Mouse (Mus musculus) heart, embryonic 12.5 days (tissue): ENCODE data around the gene Ccdc141. TPM values are rescaled to one million over a fixed set of nuclear protein-coding genes. Genes with fewer than 3 reads are reported as not detected.
"Not testable (repeated sequence)": the region's sequence is repeated elsewhere in the genome, so short reads cannot be mapped to it uniquely, and the experiment has no call there.

Experiments used
- ATAC-seq: fragments of 200-750 bp; cut with Nextera tagmentation; 2 replicates; pipeline ENCODE4 v1.8.0; 2017; ENCODE audit warnings: moderate TSS enrichment, moderate library complexity; ENCODE audit not compliant: insufficient number of reproducible peaks, low FRiP score
- H3K27ac ChIP-seq: fragments of 300-500 bp; sonication (generic); 2 replicates; pipeline ENCODE4 v1.5.1; 2016; ENCODE audit warnings: mild to moderate bottlenecking, moderate library complexity; ENCODE audit not compliant: poor library complexity, severe bottlenecking
- H3K27me3 ChIP-seq: fragments of 300-500 bp; sonication (generic); replicated peaks from 2 replicates; pipeline ENCODE4 v1.6.1; 2016; ENCODE audit warnings: mild to moderate bottlenecking, moderate library complexity
- H3K36me3 ChIP-seq: fragments of 300-500 bp; sonication (generic); 2 replicates; pipeline ENCODE4 v1.6.1; 2016; ENCODE audit warnings: mild to moderate bottlenecking, moderate library complexity
- H3K4me1 ChIP-seq: fragments of 300-500 bp; sonication (generic); replicated peaks from 2 replicates; pipeline ENCODE4 v1.6.1; 2016; ENCODE audit warnings: mild to moderate bottlenecking
- H3K4me2 ChIP-seq: fragments of 300-500 bp; sonication (generic); 2 replicates; pipeline ENCODE4 v1.6.1; 2016; ENCODE audit warnings: mild to moderate bottlenecking, moderate library complexity
- H3K4me3 ChIP-seq: fragments of 300-500 bp; sonication (generic); 2 replicates; pipeline ENCODE4 v1.5.1; 2016; ENCODE audit warnings: mild to moderate bottlenecking
- H3K9ac ChIP-seq: fragments of 300-500 bp; sonication (generic); 2 replicates; pipeline ENCODE4 v1.6.1; 2016; ENCODE audit warnings: mild to moderate bottlenecking, moderate library complexity
- H3K9me3 ChIP-seq: fragments of 300-500 bp; sonication (generic); replicated peaks from 2 replicates; pipeline ENCODE4 v1.6.1; 2016; ENCODE audit warnings: mild to moderate bottlenecking, moderate library complexity
- WGBS: fragments of 180-500 bp; shearing (Covaris S2); methylation state at CpG from one replicate; pipeline ENCODE4 v1.1.7; 2016; 5-methylcytosine and 5-hydroxymethylcytosine counted together
- polyA plus RNA-seq: library from polyadenylated mRNA; unstranded; fragments of >200 nt; fragmentation: Nextera tagmentation; extraction: Ambion mirVana; gene quantifications from 2 replicates; pipeline ENCODE4 v1.2.1, GENCODE M21; 2016

Ccdc141 gene
- polyA plus RNA-seq, 1 experiment from 2014 or later = 206 TPM

DNA sequence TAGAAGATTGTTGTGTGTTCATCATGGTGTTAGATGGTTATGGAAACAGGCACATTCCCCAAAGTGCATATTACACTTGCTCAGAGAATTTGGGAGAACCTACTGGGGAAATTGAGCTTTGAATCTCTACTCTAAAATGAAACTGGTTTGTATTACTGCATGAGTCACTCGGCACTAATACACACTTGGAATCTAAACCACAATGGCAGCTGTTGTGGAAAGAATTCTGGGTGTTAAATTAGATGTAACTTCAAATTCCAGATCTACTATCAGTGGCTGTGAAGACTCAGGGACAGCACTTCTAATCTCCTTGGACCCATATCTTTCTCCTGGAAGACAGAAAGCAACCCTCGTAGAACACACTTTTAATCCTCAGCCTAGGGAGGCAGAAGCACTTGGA, 149.8 kb downstream of the Ccdc141 start:
- no peak overlapping the region for H3K4me3 ChIP-seq
- ATAC-seq = no peak
- no peaks in the 10 kb centered on the region for H3K27me3 ChIP-seq
- no peaks in the 10 kb centered on the region for H3K9me3 ChIP-seq
- H3K4me2 ChIP-seq = no peak overlapping the region
- H3K27ac ChIP-seq = no peak overlapping the region
- no peak overlapping the region for H3K9ac ChIP-seq
- 62% methylated on average over 2 of the region's 2 CpGs for WGBS
- peaks cover 53% of the 10 kb centered on the region for H3K36me3 ChIP-seq
- H3K4me1 ChIP-seq = no peaks in the 10 kb centered on the region

GRCm38 (mm10) chr2:77017735-77018134, 152.7 kb downstream of the Ccdc141 start:
- no peak overlapping the region for H3K4me2 ChIP-seq
- H3K27ac ChIP-seq = no peak overlapping the region
- no peak overlapping the region for H3K4me3 ChIP-seq
- WGBS = 81% methylated on average over 4 of the region's 4 CpGs
- H3K36me3 ChIP-seq = peaks cover 63% of the 10 kb centered on the region
- no peaks in the 10 kb centered on the region for H3K9me3 ChIP-seq
- ATAC-seq = no peak
- H3K27me3 ChIP-seq = no peaks in the 10 kb centered on the region
- H3K9ac ChIP-seq = no peak overlapping the region
- peaks cover 3% of the 10 kb centered on the region; the same call in 1 of the 2 replicates for H3K4me1 ChIP-seq

- not testable (repeated sequence) for H3K27me3 ChIP-seq, ATAC-seq, H3K4me1 ChIP-seq, H3K9ac ChIP-seq, H3K9me3 ChIP-seq, H3K4me3 ChIP-seq, H3K27ac ChIP-seq, H3K4me2 ChIP-seq
- H3K36me3 ChIP-seq = peaks cover 55% of the 10 kb centered on the region
- 70% methylated on average over 6 of the region's 6 CpGs for WGBS
Observed at GRCm38 (mm10) chr2:77013449-77013848, 157.0 kb downstream of the Ccdc141 start.

DNA sequence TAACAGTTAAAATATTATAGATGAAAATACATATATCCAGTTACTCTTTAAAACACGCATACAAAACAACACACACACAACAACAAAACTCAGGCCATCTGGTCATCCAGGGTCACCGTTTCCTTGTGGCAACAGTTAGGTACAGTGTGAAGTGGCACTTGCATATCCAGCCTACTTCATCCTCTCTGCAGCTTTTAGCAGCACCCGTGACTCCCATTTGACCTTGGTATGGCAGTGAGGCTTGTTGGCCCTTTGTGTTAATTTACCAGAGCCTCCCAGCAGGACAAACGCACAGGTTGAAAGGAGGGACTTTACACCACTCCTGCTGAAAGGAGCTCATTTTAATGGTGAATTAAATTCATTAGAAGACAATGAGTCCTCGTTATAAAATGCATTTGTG, 158.5 kb downstream of the Ccdc141 start:
- 65% methylated on average over 5 of the region's 5 CpGs for WGBS
- peaks cover 8% of the 10 kb centered on the region; the same call in 1 of the 2 replicates for H3K4me1 ChIP-seq
- no peak overlapping the region for H3K9ac ChIP-seq
- peaks cover 46% of the 10 kb centered on the region for H3K36me3 ChIP-seq
- H3K9me3 ChIP-seq = no peaks in the 10 kb centered on the region
- H3K4me2 ChIP-seq = no peak overlapping the region
- no peaks in the 10 kb centered on the region for H3K27me3 ChIP-seq
- ATAC-seq = peak; percentile 59; the same call in 1 of the 2 replicates
- H3K4me3 ChIP-seq = no peak overlapping the region
- H3K27ac ChIP-seq = no peak overlapping the region

- H3K36me3 ChIP-seq = peaks cover 19% of the 10 kb centered on the region
- no peaks in the 10 kb centered on the region for H3K27me3 ChIP-seq
- no peak overlapping the region for H3K27ac ChIP-seq
- no peak for ATAC-seq
- no peaks in the 10 kb centered on the region for H3K9me3 ChIP-seq
- 0 out of 2 replicates have a peak, but pooled peaks cover 2% of the 10 kb centered on the region for H3K4me1 ChIP-seq
- no peak overlapping the region for H3K4me3 ChIP-seq
- H3K9ac ChIP-seq = no peak overlapping the region
- WGBS = 75% methylated on average over 7 of the region's 7 CpGs
- H3K4me2 ChIP-seq = no peak overlapping the region
Observed at GRCm38 (mm10) chr2:77007015-77007414, 163.4 kb downstream of the Ccdc141 start.

DNA sequence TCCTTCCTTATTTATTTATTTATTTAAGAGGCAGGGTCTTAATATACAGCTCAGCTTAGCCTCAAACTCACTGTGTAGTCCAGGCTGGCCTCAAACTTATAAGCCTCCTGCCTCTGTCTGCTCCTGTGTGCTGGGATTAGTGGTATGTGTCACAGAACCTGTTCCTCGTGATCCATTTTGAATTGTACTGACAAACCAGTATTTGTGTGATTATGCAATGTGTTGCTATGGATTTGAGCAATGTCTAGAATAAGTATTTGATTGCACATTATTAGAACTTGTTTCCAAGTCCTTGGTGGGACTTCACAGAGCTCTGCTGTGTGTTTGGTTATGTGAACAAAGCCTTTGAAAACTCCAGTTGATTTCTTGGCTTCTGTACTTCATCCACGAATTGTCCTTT, 167.3 kb downstream of the Ccdc141 start:
- Histone ChIP-seq H3K9ac (no peak overlapping the region), H3K4me3 (no peak overlapping the region), H3K36me3 (no peaks in the 10 kb centered on the region), H3K27ac (no peak overlapping the region), H3K4me2 (no peak overlapping the region), H3K9me3 (no peaks in the 10 kb centered on the region), H3K27me3 (no peaks in the 10 kb centered on the region), H3K4me1 (peaks cover 4% of the 10 kb centered on the region)
- ATAC-seq = no peak
- 69% methylated on average over 2 of the region's 2 CpGs for WGBS

DNA sequence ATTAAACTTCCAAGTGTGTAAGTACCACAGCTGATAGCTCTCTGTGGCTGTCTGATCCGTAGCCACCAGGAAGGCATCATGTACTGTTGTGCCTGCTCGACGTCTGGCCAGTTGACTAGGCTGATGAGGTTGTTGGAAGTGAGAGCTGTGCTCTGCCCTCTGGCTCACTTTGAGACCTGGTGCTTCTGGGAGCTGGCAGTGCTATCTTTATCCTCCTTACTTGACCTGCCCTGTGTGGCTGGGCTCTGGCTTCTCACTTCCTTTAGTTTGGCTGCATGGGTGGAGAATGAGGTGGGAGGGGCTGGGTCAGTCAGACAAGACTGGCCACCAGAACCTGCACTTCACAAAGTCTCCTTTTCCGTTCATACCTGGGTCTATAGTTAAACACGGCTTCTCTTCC, 172.1 kb downstream of the Ccdc141 start:
- H3K36me3 ChIP-seq = no peaks in the 10 kb centered on the region
- peak; percentile 73; the same call in 1 of the 2 replicates for ATAC-seq
- peak overlapping the region; percentile 66 for H3K27ac ChIP-seq
- no peak overlapping the region for H3K9ac ChIP-seq
- WGBS = 37% methylated on average over 5 of the region's 5 CpGs
- no peak overlapping the region for H3K4me3 ChIP-seq
- H3K27me3 ChIP-seq = no peaks in the 10 kb centered on the region
- H3K4me2 ChIP-seq = no peak overlapping the region
- H3K9me3 ChIP-seq = no peaks in the 10 kb centered on the region
- peaks cover 9% of the 10 kb centered on the region for H3K4me1 ChIP-seq

- no peak for ATAC-seq
- no peaks in the 10 kb centered on the region for H3K4me1 ChIP-seq
- no peaks in the 10 kb centered on the region for H3K36me3 ChIP-seq
- H3K4me2 ChIP-seq = no peak overlapping the region
- no peaks in the 10 kb centered on the region for H3K9me3 ChIP-seq
- H3K4me3 ChIP-seq = no peak overlapping the region
- no peak overlapping the region for H3K27ac ChIP-seq
- WGBS = 81% methylated on average over 5 of the region's 5 CpGs
- H3K9ac ChIP-seq = no peak overlapping the region
- no peaks in the 10 kb centered on the region for H3K27me3 ChIP-seq
Observed at GRCm38 (mm10) chr2:76992493-76993201, 177.8 kb downstream of the Ccdc141 start.

GRCm38 (mm10) chr2:76987317-76987716, 183.1 kb downstream of the Ccdc141 start:
- Histone ChIP-seq H3K4me3 (no peak overlapping the region), H3K36me3 (no peaks in the 10 kb centered on the region), H3K4me2 (no peak overlapping the region), H3K27me3 (no peaks in the 10 kb centered on the region), H3K9ac (no peak overlapping the region), H3K9me3 (no peaks in the 10 kb centered on the region), H3K4me1 (peaks cover 13% of the 10 kb centered on the region), H3K27ac (no peak overlapping the region)
- 91% methylated on average over 4 of the region's 4 CpGs for WGBS
- no peak for ATAC-seq

DNA sequence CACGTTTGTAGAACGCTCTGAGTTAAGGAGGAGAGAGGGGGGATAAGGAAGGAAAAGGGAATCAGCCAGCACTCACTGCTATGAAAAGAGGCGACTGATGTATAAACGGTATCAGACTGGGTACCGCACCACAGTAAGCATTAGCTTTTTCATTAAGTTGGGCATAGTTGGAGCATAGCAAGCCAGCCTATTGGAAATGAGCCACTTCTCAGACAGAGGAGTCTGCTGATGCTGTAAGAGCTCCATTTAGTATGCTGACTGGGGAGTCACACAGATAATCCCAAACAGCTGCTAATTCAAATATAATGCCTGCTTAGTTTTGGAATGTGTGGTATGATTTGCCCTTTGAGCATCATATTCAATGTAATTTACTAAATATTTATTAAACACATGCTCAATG, 186.1 kb downstream of the Ccdc141 start:
- no peak overlapping the region for H3K4me3 ChIP-seq
- H3K36me3 ChIP-seq = no peaks in the 10 kb centered on the region
- ATAC-seq = no peak
- H3K9me3 ChIP-seq = no peaks in the 10 kb centered on the region
- no peak overlapping the region for H3K9ac ChIP-seq
- 49% methylated on average over 5 of the region's 5 CpGs for WGBS
- H3K4me1 ChIP-seq = peaks cover 13% of the 10 kb centered on the region
- no peaks in the 10 kb centered on the region for H3K27me3 ChIP-seq
- peak overlapping the region; percentile 71 for H3K27ac ChIP-seq
- H3K4me2 ChIP-seq = peak overlapping the region; percentile 13

GRCm38 (mm10) chr2:76983601-76984000, 186.8 kb downstream of the Ccdc141 start:
- 19% methylated on average over 5 of the region's 5 CpGs for WGBS
- no peaks in the 10 kb centered on the region for H3K27me3 ChIP-seq
- H3K9me3 ChIP-seq = no peaks in the 10 kb centered on the region
- H3K27ac ChIP-seq = peak overlapping the region; percentile 71
- no peak overlapping the region for H3K9ac ChIP-seq
- no peaks in the 10 kb centered on the region for H3K36me3 ChIP-seq
- peak overlapping the region; percentile 44 for H3K4me2 ChIP-seq
- H3K4me3 ChIP-seq = no peak overlapping the region
- peaks cover 13% of the 10 kb centered on the region for H3K4me1 ChIP-seq
- no peak for ATAC-seq
